Mouse (Mus musculus) lung, postnatal 0 days (tissue): ENCODE data around the gene Man2b2. TPM values are rescaled to one million over a fixed set of nuclear protein-coding genes. Genes with fewer than 3 reads are reported as not detected.

ENCODE experiments used
- ATAC-seq: fragments of 200-750 bp; cut with Nextera tagmentation; 2 replicates; pipeline ENCODE4 v1.8.0; 2017; ENCODE audit warnings: moderate library complexity
- DNase-seq: peaks from one replicate; pipeline ENCODE4 v3.0.0-alpha.2; 2016; ENCODE audit warnings: low spot score
- H3K27ac ChIP-seq: fragments of 300-500 bp; sonication (generic); 2 replicates; pipeline ENCODE4 v1.5.1; 2014; ENCODE audit warnings: antibody characterized with exemption, mild to moderate bottlenecking, low read length, mixed read lengths
- H3K27me3 ChIP-seq: fragments of 300-500 bp; sonication (generic); replicated peaks from 2 replicates; pipeline ENCODE4 v1.6.1; 2014; ENCODE audit warnings: low read length, mixed read lengths; ENCODE audit not compliant: insufficient read depth
- H3K36me3 ChIP-seq: fragments of 300-500 bp; sonication (generic); 2 replicates; pipeline ENCODE4 v1.6.1; 2014; ENCODE audit warnings: low read length, mixed read lengths; ENCODE audit not compliant: insufficient read depth
- H3K4me1 ChIP-seq: fragments of 300-500 bp; sonication (generic); 2 replicates; pipeline ENCODE4 v1.6.1; 2014; ENCODE audit warnings: antibody characterized with exemption, low read depth, low read length, mixed read lengths; ENCODE audit not compliant: insufficient read depth
- H3K4me2 ChIP-seq: fragments of 300-500 bp; sonication (generic); replicated peaks from 2 replicates; pipeline ENCODE4 v1.6.1; 2014; ENCODE audit warnings: low read depth, mild to moderate bottlenecking, low read length, moderate library complexity, mixed read lengths
- H3K4me3 ChIP-seq: fragments of 300-500 bp; sonication (generic); 2 replicates; pipeline ENCODE4 v1.5.1; 2014; ENCODE audit warnings: low read depth, low read length
- H3K9ac ChIP-seq: fragments of 300-500 bp; sonication (generic); replicated peaks from 2 replicates; pipeline ENCODE4 v1.6.1; 2014; ENCODE audit warnings: low read depth, mild to moderate bottlenecking
- H3K9me3 ChIP-seq: fragments of 300-500 bp; sonication (generic); 2 replicates; pipeline ENCODE4 v1.6.1; 2016; ENCODE audit warnings: low read length, mixed read lengths
- CTCF ChIP-seq: IDR thresholded peaks from 2 replicates; pipeline ENCODE4 v1.5.1; 2016; ENCODE audit warnings: antibody characterized with exemption, mild to moderate bottlenecking
- EP300 ChIP-seq: IDR thresholded peaks from 2 replicates; pipeline ENCODE4 v1.6.1; 2016; ENCODE audit warnings: antibody characterized with exemption, mild to moderate bottlenecking, control low read depth
- WGBS: fragments of 180-500 bp; shearing (Covaris S2); extraction: QIAGEN DNeasy Blood & Tissue Kit; methylation state at CpG from one replicate; pipeline ENCODE4 v1.1.7; 2014; 5-methylcytosine and 5-hydroxymethylcytosine counted together
- polyA plus RNA-seq: library from polyadenylated mRNA; unstranded; fragments of >200 nt; fragmentation: Nextera tagmentation; extraction: Ambion mirVana; gene quantifications from 2 replicates; pipeline ENCODE4 v1.2.1, GENCODE M21; 2015

The Man2b2 gene
- polyA plus RNA-seq, result 14.8 and 15.7 TPM in 2 replicates

DNA sequence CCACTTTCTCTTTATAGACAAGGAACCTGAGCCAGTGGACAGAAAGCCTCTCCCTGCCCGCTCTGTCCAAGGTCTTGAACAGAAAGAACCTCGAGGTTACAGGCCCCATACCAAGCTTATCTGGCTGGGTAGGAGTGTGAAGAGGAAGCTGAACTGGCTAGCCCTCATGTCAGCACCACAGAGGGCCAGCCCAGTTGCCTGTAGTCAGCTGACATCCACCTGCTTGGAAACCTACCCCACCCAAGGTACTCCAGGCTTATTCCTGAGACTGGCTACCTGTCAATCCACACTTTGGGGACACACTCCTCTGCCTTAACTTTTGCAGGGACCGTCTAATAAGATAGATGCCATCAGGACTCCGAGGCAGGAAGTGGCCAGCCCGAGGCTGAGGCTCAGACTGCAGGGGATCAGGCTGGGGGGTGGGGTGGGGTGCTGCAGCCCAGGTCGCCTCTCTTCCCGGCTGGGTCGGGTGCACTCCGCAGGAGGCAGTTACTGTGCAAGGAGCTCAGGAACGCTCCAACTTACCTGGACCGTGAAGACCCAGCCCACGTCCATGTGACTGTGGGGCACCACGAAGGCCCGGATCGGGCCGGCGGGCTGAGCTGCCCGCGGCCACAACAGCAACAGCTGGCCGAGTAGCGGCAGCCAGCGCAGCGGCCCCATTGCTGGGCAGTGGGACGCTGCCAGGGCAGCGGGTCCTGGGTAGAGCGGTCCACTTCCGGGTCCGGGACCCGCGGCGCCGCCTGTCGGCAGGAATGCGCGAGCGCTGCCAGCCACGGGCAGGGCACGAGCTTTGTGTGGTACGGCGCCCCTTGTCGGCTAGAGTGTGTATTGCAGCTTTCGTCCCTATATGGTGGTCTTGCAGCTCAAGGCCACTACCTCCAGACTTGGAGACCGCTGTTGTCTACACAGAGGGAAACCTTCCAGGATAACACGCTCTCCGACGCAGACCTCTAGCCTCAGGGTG lies at the start of gene Man2b2:
TSS of gene Man2b2 (minus strand) at position 741 of the 967 bp plus-strand sequence.
- Histone ChIP-seq H3K4me3 (peak within 1 kb of the TSS; percentile 63), H3K27ac (no peak within 1 kb of the TSS), H3K4me1 (peaks cover 4% of the 10 kb centered on the region), H3K27me3 (no peaks in the 10 kb centered on the region), H3K4me2 (peak within 1 kb of the TSS; percentile 94), H3K36me3 (no peaks in the 10 kb centered on the region), H3K9me3 (no peaks in the 10 kb centered on the region), H3K9ac (peak within 1 kb of the TSS; percentile 54)
- TF ChIP-seq CTCF, result peak; percentile 100
- no peak for TF ChIP-seq EP300
- DNase-seq, result peak; percentile 89
- ATAC-seq, result peak; percentile 98
- WGBS, result 4% methylated on average over 45 of the region's 46 CpGs

DNA sequence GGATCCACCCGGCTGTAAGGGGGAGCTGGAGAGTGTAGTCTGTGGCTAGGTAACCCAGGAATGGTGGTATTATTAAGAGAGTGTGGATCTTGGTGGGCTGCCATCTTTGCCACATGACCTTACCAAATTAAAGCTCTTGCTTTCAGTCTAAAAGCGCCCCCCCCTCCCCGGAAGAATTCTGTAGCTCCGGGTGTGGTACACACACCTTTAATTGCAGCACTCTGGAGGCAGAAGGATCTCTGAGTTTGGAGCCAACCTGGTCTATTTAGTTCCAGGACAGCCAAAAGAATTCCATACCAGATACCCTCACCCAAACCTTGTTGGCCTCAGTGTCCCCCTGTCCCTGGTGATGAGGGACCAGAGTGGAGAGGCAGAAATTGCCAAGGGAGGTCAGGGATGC lies 48.3 kb upstream of the Man2b2 start:
- no peak overlapping the region for H3K4me2 ChIP-seq
- H3K9ac ChIP-seq, result no peak overlapping the region
- no peak overlapping the region for H3K27ac ChIP-seq
- ATAC-seq, result no peak
- no peaks in the 10 kb centered on the region for H3K27me3 ChIP-seq
- no peaks in the 10 kb centered on the region for H3K9me3 ChIP-seq
- no peaks in the 10 kb centered on the region for H3K36me3 ChIP-seq
- no peaks in the 10 kb centered on the region for H3K4me1 ChIP-seq
- 86% methylated on average over 4 of the region's 4 CpGs for WGBS
- H3K4me3 ChIP-seq, result no peak overlapping the region
- no peak for DNase-seq
- TF ChIP-seq CTCF, result no peak
- TF ChIP-seq EP300, result no peak

DNA sequence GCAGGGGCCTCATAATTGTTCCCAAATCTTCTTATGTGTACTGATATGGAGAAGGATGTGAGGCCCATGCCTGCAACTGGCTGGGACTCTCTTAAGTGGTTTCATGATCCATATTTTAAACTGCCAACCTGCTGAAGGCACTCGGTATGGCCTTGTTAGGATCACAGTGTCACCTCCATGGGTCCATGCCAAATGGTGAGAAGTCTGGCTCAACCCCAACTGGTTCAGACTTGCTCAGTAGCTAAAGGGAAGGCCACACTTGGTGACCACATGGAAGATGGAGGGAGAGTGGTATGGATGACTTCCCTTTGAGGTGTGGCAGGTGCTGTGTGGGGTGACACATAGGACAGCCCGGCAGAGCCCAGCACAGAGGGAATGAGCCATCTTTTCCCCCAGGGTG lies 47.2 kb upstream of the Man2b2 start:
- no peaks in the 10 kb centered on the region for H3K4me1 ChIP-seq
- 57% methylated on average over 2 of the region's 2 CpGs for WGBS
- no peak for DNase-seq
- no peaks in the 10 kb centered on the region for H3K36me3 ChIP-seq
- no peak overlapping the region for H3K27ac ChIP-seq
- no peaks in the 10 kb centered on the region for H3K27me3 ChIP-seq
- no peak overlapping the region for H3K4me2 ChIP-seq
- H3K9me3 ChIP-seq, result no peaks in the 10 kb centered on the region
- no peak for ATAC-seq
- no peak overlapping the region for H3K9ac ChIP-seq
- H3K4me3 ChIP-seq, result no peak overlapping the region
- no peak for TF ChIP-seq CTCF
- no peak for TF ChIP-seq EP300

DNA sequence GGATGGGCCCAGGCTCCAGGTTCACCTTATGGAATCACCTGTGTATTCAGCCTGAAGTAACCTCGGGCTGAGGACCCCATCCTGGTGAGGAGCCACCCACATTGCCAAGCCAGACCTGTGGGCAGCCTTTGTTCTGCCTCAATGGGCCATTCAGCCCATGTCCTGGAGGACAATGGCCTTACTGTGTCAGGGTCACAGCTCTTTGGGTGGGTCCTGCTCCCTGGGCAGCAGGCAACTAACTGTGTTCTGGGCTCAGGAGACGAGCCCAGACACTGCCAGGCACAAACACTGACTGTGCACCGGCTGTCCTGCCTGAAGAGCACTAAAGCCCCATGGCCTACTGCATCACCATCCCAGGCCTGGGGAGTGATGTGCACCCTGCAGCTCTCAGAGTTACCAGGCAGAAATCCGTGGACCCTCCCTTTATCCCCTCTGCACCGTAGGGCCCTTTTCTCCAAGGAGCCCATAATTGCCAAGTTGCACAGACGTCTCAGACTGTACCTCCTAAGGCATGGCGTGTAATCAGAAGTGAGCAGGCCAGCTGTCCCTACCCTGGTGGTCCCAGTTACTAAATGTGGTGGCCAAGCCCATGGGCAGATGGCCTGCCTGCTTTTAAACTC lies 46.4 kb upstream of the Man2b2 start:
- Histone ChIP-seq H3K9me3 (no peaks in the 10 kb centered on the region), H3K36me3 (no peaks in the 10 kb centered on the region), H3K4me1 (no peaks in the 10 kb centered on the region), H3K27me3 (no peaks in the 10 kb centered on the region), H3K4me2 (no peak overlapping the region), H3K27ac (no peak overlapping the region), H3K9ac (no peak overlapping the region), H3K4me3 (no peak overlapping the region)
- 52% methylated on average over 7 of the region's 7 CpGs for WGBS
- no peak for DNase-seq
- no peak for ATAC-seq
- no peak for TF ChIP-seq EP300
- no peak for TF ChIP-seq CTCF

DNA sequence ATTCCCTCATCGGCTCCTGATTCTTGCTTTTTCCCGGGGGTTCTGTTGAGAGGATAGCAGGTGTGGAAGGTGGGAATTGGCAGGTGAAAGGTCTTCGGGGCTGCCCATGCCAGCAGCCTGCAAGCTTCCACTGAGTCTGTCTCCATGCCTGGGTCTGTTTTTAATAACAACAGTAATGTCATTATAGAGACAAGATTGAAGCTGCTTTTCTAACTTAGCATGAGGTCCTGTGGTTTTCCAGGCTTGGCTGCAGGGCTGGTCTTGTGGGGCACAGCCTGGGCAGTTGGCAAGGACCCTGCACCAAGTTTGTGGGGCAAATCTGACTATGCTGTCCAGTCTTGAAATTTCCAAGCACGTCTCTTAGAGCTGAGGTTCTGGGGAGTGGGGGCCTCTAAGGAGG lies 45.5 kb upstream of the Man2b2 start:
- no peak for DNase-seq
- no peaks in the 10 kb centered on the region for H3K4me1 ChIP-seq
- peaks cover 4% of the 10 kb centered on the region for H3K27me3 ChIP-seq
- ATAC-seq, result no peak
- no peak overlapping the region for H3K27ac ChIP-seq
- H3K9ac ChIP-seq, result no peak overlapping the region
- no peaks in the 10 kb centered on the region for H3K9me3 ChIP-seq
- no peaks in the 10 kb centered on the region for H3K36me3 ChIP-seq
- TF ChIP-seq EP300 (no peak), CTCF (no peak)
- no peak overlapping the region for H3K4me3 ChIP-seq
- no peak overlapping the region for H3K4me2 ChIP-seq
- WGBS, result 73% methylated on average over 4 of the region's 4 CpGs

DNA sequence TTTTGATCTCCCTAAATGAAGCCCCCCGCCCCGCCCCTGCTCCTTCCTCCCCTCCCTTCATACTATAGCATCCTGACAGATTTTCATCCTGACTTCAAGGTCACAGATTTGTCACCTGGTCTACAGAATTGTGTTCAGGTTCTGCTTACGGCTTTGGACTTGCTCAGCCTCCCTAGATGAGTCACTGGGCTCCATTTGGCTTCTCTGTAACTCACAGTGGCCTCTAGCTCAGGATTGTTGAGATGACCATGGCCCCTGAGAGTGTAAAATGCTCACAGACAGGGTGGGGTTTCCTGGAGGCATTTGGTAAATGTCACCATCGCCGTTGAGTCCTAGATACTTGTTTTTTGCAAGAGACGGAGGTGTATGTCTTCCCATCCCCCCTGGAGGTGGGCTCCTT lies 40.5 kb upstream of the Man2b2 start:
- Histone ChIP-seq H3K9ac (no peak overlapping the region), H3K4me1 (no peaks in the 10 kb centered on the region), H3K36me3 (no peaks in the 10 kb centered on the region), H3K4me3 (no peak overlapping the region), H3K27me3 (peaks cover 46% of the 10 kb centered on the region), H3K4me2 (no peak overlapping the region), H3K27ac (no peak overlapping the region), H3K9me3 (no peaks in the 10 kb centered on the region)
- WGBS, result 75% methylated on average over 6 of the region's 6 CpGs
- no peak for DNase-seq
- TF ChIP-seq CTCF (no peak), EP300 (no peak)
- no peak for ATAC-seq
